Mouse (Mus musculus) left cerebral cortex, adult 8-10 months (tissue): ENCODE measurements at regions not wholly inside any gene's neighbourhood (a gene's known extent, or its start where the extent isn't known, plus 50 kb on each side); places are given as distances from the start of the nearest gene placed in this dataset.

Experiments used
- DNase-seq, 2 experiments: peaks; one replicate each; pipeline ENCODE4 v3.0.0; 2022; ENCODE audit warnings: low spot score in 2 of 2

DNA sequence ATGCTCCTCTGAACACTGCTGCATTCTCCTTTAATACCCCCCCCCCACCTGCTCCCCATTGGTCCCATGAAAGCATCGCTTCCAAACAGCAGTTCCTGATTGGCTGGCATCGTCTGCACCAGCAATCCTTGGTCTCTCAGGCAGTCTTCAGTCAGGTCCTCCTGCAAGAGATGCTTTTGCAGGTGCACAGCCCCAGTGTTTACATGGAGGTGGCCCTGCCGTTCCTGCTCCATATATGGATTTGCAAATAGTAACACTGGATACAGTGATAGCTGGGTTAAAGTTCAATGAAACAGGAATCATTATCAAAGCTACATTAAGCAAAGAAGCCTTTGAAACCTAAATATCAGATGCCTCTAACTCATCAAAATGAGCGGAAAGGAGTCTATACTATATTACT lies 170.1 kb upstream of the Fat1 start:
- DNase-seq, result no peak

DNA sequence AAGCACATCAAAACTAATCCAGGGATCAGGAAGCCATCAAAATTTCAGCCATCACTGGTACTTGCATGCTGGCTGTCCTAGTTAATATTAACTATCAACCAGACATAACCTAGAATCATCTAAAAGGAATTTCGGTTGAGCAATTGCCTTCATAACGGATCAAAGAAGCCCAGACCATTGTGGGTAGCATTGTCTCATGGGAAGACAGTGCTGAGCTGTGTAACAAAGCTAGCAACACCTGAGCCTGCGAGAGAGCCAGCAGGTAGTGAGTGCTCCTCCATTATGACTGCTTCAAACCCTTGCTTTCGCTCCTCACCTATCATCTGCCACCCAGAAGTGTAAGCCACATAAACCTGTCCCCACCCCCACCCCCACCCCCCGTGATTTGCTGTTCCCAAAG lies 169.6 kb upstream of the Fat1 start:
- no peak for DNase-seq

DNA sequence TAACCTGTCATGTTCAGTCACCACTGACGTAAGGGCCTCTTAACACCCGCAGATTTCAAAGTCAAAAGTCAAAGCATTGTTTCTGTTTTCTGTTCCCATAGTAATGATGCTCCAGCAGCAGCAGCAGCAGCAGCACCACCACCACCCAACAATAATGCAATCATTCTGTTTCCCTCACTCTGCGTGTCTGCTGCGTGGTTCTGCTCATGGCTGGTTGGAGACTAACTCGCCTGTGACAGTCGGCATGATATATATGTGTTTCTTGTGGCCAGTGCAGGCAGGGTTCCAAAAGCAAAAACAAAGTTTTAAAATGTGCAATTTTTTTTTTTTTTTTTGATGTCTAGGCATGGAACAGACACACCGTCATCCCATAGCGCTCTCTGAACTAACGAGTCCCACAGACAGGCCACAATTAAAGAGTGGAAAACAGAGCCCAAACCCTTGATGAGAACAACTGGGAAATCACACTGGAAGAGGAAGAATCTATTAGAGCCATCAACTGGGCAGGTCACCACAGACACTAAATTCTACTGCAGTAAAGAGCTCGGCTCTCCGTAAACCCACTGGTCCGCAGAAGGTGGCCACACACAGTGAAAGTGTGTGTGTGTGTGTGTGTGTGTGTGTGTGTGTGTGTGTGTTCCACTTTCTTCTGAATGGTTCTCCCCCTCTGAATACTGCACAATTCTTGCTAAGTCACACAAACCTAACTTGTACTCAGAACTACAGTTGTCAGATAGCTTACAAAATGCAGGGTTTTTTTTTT lies 169.0 kb upstream of the Fat1 start:
- no peak for DNase-seq

DNA sequence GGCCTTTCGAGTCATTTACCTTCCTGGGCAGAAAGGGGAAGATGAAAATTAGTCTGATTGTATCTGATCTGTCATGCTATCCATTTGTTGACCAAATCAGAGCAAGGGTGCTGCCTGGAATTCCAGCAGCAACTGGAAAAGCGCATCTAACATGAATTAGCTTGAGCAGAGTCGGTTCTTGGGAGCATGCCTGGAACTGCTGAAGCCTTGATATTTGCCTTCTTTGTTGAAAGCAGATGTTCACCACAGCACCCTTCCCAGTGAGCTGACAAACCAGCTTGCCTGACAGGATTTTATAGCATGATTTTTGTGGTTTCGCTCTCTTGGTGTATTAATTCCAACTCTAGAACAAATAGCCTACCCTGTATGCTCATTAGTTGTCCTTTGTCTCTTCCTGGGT lies 168.0 kb upstream of the Fat1 start:
- DNase-seq, result no peak

DNA sequence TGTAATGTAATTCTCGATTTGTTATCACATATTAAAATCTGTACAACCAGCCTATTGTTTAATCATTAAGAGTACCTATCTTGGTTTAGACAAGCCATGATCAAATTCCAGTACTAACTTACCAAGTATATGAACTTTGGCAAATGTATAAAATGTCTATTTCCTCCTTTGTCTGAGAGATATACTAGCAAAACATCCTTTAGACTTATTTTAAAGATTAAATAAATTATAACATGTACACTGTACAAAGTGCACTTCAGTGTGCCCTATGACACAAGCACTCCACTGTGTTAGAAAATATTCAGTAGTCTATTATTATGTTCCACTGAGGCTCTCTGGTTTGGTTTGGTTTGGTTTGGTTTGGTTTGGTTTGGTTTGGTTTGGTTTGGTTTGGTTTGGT lies 156.0 kb upstream of the Fat1 start:
- no peak for DNase-seq

DNA sequence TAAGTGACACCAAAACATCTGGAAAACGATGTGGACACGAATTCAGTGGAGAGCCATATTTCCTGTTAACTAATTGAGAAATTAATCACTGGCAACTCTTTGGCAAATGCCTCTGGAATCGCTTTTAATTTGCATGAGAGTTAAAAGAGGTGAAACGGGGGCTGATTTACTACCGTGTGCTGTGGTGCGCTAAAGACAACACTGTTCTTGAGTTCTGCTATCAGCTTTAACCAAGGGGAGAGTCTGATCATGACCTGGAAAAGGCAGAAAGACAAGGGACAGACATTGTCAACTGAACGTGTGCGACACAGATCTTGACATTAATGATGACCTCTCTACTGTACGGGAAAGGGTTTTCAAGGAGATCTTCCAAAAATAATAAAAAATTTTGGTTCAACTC lies 152.8 kb upstream of the Fat1 start:
- no peak for DNase-seq

DNA sequence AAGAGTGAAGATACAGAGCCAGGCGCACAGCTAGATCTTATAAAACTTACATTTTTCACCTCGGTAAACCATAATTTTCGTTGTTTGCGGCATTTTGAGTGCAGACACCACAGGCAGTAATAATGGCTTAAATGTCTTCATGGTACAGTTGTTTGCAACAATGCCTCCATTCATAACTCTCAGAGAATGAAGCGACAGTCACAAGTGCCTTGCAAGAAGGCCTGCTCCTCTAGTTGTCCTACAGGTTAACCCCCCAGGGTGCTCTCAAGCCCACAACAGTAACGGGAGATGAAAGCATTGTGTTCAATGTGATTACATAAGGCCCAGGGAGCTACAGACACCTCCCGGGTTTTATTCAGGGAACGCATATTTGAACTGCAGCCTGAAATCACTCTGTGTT lies 150.1 kb upstream of the Fat1 start:
- DNase-seq, result no peak

DNA sequence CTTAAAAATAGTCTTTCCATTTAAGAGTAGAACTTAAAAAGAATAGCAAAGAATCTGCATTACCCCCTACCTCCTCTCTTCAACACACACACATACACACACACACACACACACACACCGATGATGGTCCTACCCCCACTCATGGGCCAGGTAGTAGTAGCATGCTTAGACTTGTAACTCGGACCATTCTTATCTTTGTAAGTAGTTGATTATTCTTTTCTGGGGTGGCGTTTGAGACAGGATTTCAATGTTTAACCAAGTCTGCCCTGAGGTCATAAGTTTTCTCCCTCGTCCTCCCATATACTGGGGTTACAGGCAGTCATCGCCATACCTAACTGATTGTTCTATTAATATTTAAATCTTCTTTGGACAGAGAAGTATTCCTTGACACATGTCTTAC lies 148.5 kb upstream of the Fat1 start:
- DNase-seq, result no peak

DNA sequence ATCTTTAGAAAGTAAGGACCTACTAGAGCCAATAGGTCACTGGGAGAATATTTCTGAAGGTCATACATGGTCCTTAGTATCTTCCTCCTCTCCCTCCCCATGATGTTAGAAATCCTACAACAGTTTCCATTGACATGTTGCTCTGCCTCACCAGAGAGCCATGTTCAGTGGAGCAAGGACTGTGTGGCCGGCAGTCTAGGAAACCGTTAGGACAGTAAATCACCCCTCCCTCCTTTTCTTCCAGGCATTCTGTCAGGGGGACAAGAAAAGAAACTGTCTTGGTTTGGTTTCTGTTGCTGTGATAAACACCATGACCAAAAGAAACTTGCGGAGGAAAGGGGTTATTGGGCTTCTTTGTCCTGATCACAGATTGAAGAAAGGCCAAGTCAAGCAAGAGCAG lies 147.0 kb upstream of the Fat1 start:
- DNase-seq, result no peak

DNA sequence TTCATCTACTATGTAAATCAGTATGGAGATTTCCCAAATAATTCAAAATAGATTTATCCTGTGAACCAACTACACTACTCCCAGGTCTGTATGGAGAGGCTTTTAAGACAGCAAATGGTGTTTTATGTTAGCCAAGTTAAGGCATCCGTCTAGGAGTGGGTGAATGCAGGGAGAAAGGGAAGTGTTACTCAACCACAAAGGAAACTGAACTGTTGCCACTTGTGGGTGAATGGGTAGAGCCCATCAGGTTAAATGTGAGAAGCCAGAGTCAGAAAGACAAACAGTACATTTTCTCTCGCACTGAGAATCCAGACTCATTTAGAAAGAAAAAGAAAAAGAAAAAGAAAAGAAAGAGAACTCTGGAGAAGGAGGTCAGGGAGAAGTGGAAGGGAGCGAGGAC lies 135.7 kb upstream of the Fat1 start:
- no peak for DNase-seq

DNA sequence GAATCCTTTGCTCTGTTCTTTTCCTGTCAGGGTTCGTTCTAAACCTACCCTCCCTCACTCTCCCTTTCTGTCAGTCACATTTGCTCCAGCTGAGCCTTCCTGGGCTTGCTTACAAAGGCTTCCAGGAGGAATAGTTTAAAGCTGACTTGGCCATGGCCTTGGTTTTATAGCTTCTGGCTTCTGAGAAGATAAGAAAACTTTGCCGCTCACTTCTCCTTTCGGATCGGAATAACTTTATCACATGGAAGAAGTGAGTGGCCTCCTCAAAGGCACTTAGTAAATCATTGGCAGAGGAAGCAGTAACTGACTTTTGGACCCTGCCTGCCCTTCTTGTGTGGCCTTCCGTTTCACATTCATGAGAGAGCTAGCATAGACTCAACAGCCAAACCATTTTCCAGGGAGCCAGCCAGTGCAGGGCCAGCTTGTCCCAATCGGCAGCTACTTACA lies 134.4 kb upstream of the Fat1 start:
- no peak for DNase-seq

DNA sequence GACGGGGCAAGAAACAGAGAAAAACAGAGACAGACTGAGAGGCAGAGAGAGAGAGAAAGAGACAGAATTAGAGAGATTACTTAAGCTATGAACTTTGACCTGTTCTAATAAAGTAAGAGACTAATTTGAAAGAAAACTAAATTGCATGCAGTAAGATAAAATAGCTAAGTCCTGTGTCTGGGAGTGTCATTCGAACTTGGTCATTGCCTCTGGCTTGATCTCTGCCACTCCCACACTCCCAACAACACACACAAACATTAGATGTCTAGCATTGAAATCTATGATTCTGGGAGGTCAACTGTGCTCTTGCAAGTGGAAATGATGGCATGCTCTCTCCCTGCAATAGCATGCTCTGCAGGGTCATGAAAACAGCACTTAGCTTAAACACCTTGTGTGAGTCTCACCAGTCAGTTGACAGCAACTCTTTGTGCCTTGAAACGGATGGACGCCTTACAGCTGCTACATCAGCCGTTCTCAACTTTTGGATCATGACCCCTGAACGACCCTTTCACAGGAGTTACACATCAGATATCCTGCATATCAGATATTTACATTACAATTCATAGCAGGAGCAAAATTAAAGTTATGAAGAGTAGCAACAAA lies 133.5 kb upstream of the Fat1 start:
- DNase-seq, result no peak

DNA sequence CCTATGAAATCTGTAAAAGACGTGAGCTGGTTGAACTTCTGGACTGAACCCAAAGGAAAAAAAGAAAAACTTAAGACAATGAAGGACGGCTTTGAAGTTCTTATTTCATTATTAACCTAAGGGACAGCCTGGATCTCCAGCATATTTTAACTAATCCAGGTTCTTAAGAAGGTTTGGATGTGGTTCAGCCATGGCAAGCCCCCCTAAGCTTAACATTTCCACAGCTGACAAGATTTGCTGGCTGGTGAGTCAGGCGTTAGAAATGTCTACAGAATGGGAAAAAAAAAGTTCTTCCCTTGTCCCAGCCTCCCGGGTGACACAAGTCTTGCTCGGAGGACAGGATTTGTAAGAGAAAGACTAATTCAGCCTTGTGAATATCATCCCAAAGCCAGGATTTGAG lies 132.9 kb upstream of the Fat1 start:
- DNase-seq, result no peak

DNA sequence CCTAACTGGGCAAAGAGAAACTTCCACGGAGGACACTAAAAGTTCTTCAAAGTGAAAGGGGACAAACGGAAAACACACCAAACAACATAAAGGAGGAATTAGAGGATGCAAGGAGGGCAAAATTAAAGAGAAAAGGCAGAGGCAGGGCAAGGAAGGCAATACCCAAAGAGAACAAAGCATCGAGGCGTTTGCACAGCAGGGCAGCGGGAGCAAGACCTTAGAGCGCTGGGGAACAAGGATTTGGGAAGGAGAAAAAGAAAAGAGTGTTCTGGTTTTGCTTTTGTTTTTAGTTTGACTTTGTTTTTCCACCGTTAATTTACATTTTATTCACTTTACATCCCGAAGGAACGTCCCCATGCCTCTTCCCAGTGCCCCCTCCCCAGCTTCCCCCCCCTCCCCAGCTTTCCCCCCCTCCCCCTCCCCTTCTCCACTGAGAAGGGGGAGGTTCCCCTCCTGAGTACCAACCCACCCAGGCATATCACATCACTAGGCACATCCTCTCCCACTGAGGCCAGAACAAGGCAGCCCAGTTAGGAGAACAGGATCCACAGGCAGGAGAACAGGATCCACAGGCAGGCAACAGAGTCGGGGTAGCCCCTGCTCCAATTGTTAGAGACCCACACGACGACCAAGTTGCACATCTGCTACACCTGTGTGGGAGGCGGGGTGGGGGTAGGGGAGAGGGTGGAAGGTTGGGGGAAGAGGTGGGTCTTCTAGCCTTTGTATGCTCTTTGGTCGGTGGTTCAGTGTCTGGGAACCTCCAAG lies 130.7 kb upstream of the Fat1 start:
- no peak for DNase-seq

DNA sequence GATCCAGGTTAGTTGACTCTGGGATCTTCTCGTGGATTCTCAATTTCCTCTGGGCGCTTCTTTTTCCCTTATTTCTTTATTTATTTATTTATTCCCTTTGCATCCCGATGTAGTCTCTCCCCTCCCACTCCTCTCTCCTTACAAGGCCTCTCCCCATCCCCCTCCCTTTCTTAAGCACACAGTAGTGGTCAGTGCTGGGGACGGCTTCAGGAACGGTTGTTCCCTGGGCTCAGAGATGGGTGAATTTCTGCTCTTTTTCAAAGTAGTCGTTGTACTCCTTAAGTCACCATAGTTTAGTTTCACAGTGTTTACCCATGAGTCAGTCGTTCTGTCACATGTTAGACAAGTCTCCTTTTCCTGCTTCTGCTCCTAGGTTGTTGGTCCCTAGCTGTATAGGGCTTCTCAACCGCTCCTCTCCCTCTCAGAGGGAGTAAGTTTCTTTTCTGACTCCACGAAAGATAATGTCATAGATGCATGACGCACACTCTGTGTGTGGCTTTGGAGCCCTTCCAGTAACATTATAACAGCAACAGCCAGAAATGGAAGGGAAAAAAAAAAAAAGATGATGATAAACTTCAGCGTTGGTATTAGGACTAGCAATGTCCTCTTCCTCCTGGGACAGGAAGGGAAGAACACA lies 129.9 kb upstream of the Fat1 start:
- no peak for DNase-seq

DNA sequence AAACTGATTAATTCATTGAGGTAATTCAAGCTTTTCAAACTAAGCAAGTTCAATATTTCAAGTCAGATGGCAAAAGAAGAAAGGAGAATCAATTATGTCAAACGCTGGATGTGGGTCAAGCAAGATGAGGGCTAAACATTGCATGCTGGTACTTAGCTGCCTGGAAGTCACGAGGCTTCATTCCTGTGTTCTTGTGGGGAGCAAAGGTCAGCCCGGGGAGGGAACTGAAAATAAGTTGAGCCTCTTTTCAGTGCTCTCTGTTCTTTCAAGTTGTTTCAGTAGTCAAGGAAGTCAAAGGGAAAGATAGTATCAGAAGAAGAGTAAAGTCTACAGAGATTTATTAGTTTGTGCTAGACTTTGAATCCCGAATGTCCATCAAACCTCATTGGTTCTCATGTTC lies 122.9 kb upstream of the Fat1 start:
- no peak for DNase-seq

DNA sequence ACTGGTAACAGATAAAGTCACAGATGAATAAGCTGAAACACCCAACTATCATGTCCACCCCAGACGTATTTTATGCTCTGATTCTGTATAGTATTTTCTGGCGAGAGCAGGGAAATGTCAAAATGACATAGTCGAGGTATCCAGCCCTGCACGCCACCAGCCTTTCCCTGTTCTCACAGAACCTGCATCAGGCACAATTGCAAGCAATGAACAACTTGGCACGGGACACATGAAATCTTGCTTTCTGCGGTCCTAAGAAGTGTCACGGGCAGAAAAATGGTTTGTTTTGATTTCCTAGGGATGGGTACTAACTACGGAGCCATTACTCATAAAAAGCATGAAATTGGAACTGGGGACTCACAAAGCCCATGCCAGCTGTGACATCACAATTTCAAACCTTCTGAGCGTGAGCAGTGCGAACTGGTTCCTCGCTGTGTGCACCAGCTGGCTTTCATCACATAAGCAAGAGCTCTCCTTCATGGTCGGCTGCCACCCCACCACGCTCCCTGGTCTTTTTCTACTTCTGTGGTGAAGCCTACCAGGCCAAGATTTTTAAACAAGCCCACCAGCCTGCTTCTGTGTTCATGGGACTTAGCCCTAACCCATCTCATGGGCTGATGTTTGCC lies 117.6 kb upstream of the Fat1 start:
- no peak for DNase-seq

DNA sequence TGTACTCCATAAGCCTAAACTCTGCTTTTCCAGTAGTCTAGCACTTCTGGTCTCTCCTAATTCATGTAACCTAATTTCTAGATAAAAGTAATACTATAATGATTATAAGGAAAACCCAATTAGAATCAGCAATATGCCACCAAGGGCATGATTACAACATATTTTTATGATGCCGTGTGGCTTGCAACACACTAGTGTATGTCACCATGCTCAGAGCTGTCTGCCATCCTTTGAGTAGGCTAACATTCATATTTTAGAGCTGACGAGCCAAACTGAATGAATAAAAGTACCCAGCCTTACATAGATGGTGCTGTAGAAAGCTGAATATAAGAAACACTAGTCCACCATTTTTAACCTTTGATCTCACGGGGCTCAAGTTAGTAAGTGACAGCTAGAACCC lies 116.0 kb upstream of the Fat1 start:
- no peak for DNase-seq

DNA sequence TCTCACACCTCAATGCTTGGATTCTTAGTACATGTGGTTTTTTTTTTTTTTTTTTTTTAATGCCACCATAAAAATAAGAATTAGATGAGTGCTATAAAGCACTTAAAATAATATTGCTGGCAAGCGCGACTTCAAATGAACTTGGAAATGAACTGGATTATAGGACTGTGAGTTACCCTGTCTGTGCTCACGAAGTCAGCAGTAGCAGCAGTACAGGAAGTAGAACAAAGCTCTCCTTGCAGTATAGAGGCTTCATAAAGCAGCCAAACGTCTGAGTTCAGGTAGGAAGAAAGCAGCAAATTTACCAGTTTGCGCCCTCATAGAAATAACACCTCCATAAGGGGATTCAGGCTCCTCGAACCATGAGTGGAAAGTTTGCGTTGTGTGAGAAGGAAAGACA lies 115.6 kb upstream of the Fat1 start:
- no peak for DNase-seq

DNA sequence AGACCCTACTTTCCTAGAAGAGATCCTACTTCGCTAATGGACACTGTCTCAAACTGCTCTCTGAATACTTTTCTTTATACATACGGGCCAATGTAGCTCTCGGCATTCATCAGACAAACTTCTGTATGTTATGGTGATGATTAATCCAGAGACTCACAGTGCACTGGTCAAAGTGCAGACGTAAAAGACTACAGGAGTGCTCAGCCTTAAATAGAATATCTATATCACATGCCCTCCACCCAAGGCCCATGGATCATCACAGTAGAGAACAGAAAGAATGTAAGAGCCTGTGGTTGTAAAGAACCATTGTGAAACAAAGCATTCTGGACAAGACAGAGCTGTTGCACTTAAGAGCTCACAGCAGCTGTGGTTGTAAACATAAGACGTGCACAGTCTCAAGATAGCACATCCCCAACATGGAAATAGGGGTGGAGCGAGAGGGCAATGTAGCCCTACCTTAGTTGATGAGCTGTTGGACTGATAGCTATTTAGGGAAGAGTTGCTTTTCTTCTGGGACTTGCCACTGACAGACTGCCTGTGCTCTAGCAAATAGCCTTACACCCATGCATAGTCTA lies 110.0 kb upstream of the Fat1 start:
- DNase-seq, result no peak

DNA sequence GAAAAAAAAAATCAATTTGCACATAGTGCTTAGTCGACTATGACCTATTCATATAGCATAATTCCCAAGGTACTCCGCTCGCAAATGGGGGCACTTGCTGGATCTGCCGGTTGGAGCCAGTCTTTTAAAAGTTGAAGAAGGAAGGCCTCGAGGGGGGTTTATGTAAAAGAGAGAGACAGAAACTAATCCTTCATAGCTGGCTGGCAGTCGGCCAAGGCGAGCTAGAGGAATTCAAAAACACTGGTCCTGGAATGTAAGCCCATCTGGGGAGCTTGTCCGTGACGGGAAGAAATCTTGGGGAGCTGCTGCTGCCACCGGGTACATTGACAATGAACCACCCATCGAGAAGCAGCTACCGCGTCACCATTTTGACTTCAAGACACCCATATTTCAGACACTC lies 108.3 kb upstream of the Fat1 start:
- DNase-seq, result peak; percentile 2 to 9
